In the genomic region with DNA sequence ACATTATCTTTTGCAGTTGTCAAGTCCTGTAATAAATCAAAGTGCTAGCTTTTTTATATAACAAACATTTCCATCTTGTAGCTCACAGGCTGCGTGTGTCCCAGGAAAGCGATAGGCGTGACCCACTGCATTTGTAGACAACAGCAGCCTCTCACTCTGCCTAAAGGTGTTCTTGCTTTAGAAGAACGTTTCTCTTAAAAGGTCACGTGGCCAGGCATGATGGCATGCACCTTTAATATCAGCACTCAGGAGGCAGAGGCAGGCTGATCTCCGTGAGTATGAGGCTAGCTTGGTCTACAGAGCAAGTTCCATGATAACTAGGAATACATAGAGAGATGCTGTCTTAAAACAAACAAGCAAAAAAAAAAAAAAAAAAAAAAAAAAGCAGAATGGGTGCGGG, we compare ENCODE assay signal across 35 mouse cellular contexts. TPM values are rescaled to one million over a fixed set of nuclear protein-coding genes. Genes with fewer than 3 reads are reported as not detected.
"Had no signal": no experiment of that assay in that cellular context is flagged by ENCODE, and none has a peak within 500 bp of the region (broad histone marks: within the 10 kb centered on the region; RNA-seq: fewer than 3 reads in every experiment).

No protein-coding gene starts in this region.

- DNase-seq: left cerebral cortex, postnatal 4 days; liver; liver, embryonic 13.5 days; liver, postnatal 0 days; lung, adult 18-20 months; lung, adult 2 months; lung, embryonic 14.5 days; lung, postnatal 10 days; lung, postnatal 14 days; lung, postnatal 36 days; lung, postnatal 4 days; midbrain, embryonic 14.5 days had no signal

- H3K9ac ChIP-seq: limb, embryonic 12.5 days; limb, embryonic 13.5 days; limb, embryonic 15.5 days; liver, embryonic 12.5 days; liver, embryonic 13.5 days; liver, embryonic 14.5 days; liver, embryonic 15.5 days; liver, postnatal 0 days; lung, embryonic 14.5 days; lung, embryonic 15.5 days; midbrain, embryonic 12.5 days; midbrain, embryonic 13.5 days; midbrain, embryonic 15.5 days; neural tube, embryonic 12.5 days had no signal

- H3K4me1 ChIP-seq: limb, embryonic 12.5 days; limb, embryonic 13.5 days; lung, embryonic 15.5 days; midbrain, embryonic 12.5 days; midbrain, embryonic 13.5 days; midbrain, embryonic 15.5 days; neural tube, embryonic 12.5 days had no signal

- H3K9me3 ChIP-seq: limb, embryonic 10.5 days; limb, embryonic 12.5 days; limb, embryonic 13.5 days; limb, embryonic 15.5 days; liver, embryonic 12.5 days; liver, embryonic 13.5 days; liver, embryonic 15.5 days; lung, embryonic 15.5 days; midbrain, embryonic 10.5 days; midbrain, embryonic 12.5 days; midbrain, embryonic 13.5 days; midbrain, embryonic 15.5 days; neural tube, embryonic 12.5 days had no signal

- H3K27ac ChIP-seq: limb, embryonic 10.5 days; limb, embryonic 12.5 days; limb, embryonic 13.5 days; limb, embryonic 15.5 days; liver, embryonic 12.5 days; liver, embryonic 13.5 days; liver, embryonic 14.5 days; liver, embryonic 15.5 days; lung, embryonic 15.5 days; macrophage; midbrain, embryonic 10.5 days; midbrain, embryonic 12.5 days; midbrain, embryonic 13.5 days; midbrain, embryonic 15.5 days; neural tube, embryonic 12.5 days had no signal

- ATAC-seq: liver, embryonic 12.5 days; liver, postnatal 0 days; lung, postnatal 0 days; midbrain, embryonic 13.5 days; midbrain, embryonic 15.5 days; midbrain, embryonic 16.5 days had no signal

- H3K4me2 ChIP-seq: limb, embryonic 12.5 days; limb, embryonic 13.5 days; limb, embryonic 15.5 days; liver, embryonic 11.5 days; liver, embryonic 12.5 days; liver, embryonic 13.5 days; liver, embryonic 15.5 days; lung, embryonic 14.5 days; lung, embryonic 15.5 days; midbrain, embryonic 11.5 days; midbrain, embryonic 12.5 days; midbrain, embryonic 13.5 days; midbrain, embryonic 15.5 days; neural tube, embryonic 12.5 days had no signal

- H3K4me3 ChIP-seq: limb, embryonic 10.5 days; limb, embryonic 12.5 days; limb, embryonic 13.5 days; limb, embryonic 15.5 days; liver, embryonic 12.5 days; liver, embryonic 13.5 days; liver, embryonic 15.5 days; lung, embryonic 15.5 days; megakaryocyte, embryonic 14.5 days; midbrain, embryonic 10.5 days; midbrain, embryonic 12.5 days; midbrain, embryonic 13.5 days; midbrain, embryonic 15.5 days; neural tube, embryonic 12.5 days had no signal

- H3K36me3 ChIP-seq: limb, embryonic 10.5 days; limb, embryonic 12.5 days; limb, embryonic 13.5 days; limb, embryonic 15.5 days; liver, embryonic 12.5 days; liver, embryonic 13.5 days; liver, embryonic 15.5 days; lung, embryonic 15.5 days; midbrain, embryonic 10.5 days; midbrain, embryonic 12.5 days; midbrain, embryonic 13.5 days; midbrain, embryonic 15.5 days; neural tube, embryonic 12.5 days had no signal

- H3K27me3 ChIP-seq: limb, embryonic 12.5 days; limb, embryonic 15.5 days; liver, embryonic 13.5 days; lung, embryonic 15.5 days; midbrain, embryonic 12.5 days; midbrain, embryonic 13.5 days; midbrain, embryonic 15.5 days; neural tube, embryonic 12.5 days had no signal

RNA-seq across cellular contexts. Expression of a gene that starts 22.4 kb away (rescaled TPM):
- total RNA-seq: megakaryocyte progenitor cell, adult 5-6 weeks; megakaryocyte, adult 5-6 weeks; megakaryocyte-erythroid progenitor cell, adult 5-6 weeks; monocyte, adult 5-6 weeks had no signal
- polyA plus RNA-seq: macrophage had no signal

RNA-seq across cellular contexts. Expression of a gene that starts 40.1 kb away (rescaled TPM):
- total RNA-seq: megakaryocyte progenitor cell, adult 5-6 weeks; megakaryocyte, adult 5-6 weeks; megakaryocyte-erythroid progenitor cell, adult 5-6 weeks; monocyte, adult 5-6 weeks had no signal
